Comparison of ENCODE assay signal across 23 mouse cellular contexts in genomic region chr1:185644026-185644425, GRCm38 (mm10).
DNase-seq lines count a peak whose midpoint lies in the region; ATAC-seq lines count a peak whose summit lies in the region.
"Had no signal": no experiment of that assay in that cellular context is flagged by ENCODE, and none has a peak within 500 bp of the region (broad histone marks: within the 10 kb centered on the region; RNA-seq: fewer than 3 reads in every experiment).

No protein-coding gene starts in this region.

- no peak overlapping the region for H3K9ac ChIP-seq in embryonic facial prominence, embryonic 14.5 days (ENCODE audit: low read depth, low read length)
- H3K9ac ChIP-seq in forebrain, embryonic 12.5 days: no peak overlapping the region
- H3K9ac ChIP-seq: embryonic facial prominence, embryonic 15.5 days; forebrain, embryonic 15.5 days; hindbrain, embryonic 12.5 days had no signal

- no peak overlapping the region for H3K4me3 ChIP-seq in embryonic facial prominence, embryonic 14.5 days (ENCODE audit: low read depth, low read length)
- H3K4me3 ChIP-seq in embryonic facial prominence, embryonic 10.5 days: no peak overlapping the region
- H3K4me3 ChIP-seq in forebrain, embryonic 12.5 days (replicated peaks): no peak overlapping the region
- H3K4me3 ChIP-seq: embryonic facial prominence, embryonic 15.5 days; erythroblast, embryonic 14.5 days; forebrain, embryonic 10.5 days; forebrain, embryonic 15.5 days; hindbrain, embryonic 12.5 days had no signal

- WGBS in embryonic facial prominence, embryonic 14.5 days: 54% methylated on average over 7 of the region's 7 CpGs
- 79% methylated on average over 7 of the region's 7 CpGs for WGBS in embryonic facial prominence, embryonic 10.5 days
- WGBS in forebrain, embryonic 12.5 days: 72% methylated on average over 7 of the region's 7 CpGs

- no peaks in the 10 kb centered on the region for H3K4me1 ChIP-seq in embryonic facial prominence, embryonic 14.5 days (ENCODE audit: control insufficient read depth, insufficient read depth, low read length)
- no peaks in the 10 kb centered on the region for H3K4me1 ChIP-seq in embryonic facial prominence, embryonic 10.5 days
- no peaks in the 10 kb centered on the region for H3K4me1 ChIP-seq in forebrain, embryonic 12.5 days
- H3K4me1 ChIP-seq: embryonic facial prominence, embryonic 15.5 days; forebrain, embryonic 15.5 days had no signal

- H3K36me3 ChIP-seq in embryonic facial prominence, embryonic 14.5 days (ENCODE audit: control insufficient read depth, insufficient read depth, low read length): no peaks in the 10 kb centered on the region
- no peaks in the 10 kb centered on the region for H3K36me3 ChIP-seq in embryonic facial prominence, embryonic 10.5 days (replicated peaks)
- no peaks in the 10 kb centered on the region for H3K36me3 ChIP-seq in forebrain, embryonic 12.5 days (replicated peaks)
- H3K36me3 ChIP-seq: embryonic facial prominence, embryonic 15.5 days; forebrain, embryonic 10.5 days; forebrain, embryonic 15.5 days; hindbrain, embryonic 12.5 days had no signal

- DNase-seq in embryonic facial prominence, embryonic 14.5 days (ENCODE audit: low spot score): peak; percentile 48
- DNase-seq in embryonic facial prominence, embryonic 10.5 days (ENCODE audit: low spot score): no peak
- peak; percentile 16 for DNase-seq in urinary bladder, postnatal 14 days (ENCODE audit: low spot score)
- no peak for DNase-seq in urinary bladder, adult 18-20 months (ENCODE audit: low spot score in 2 of 2)
- DNase-seq in gastrocnemius, adult 8-10 months (ENCODE audit: low spot score in 2 of 2): peak; percentile 15 to 23
- peak; percentile 63 for DNase-seq in skeletal muscle tissue, adult 2 months (ENCODE audit: low read depth, low spot score)
- no peak for DNase-seq in natural killer cell, adult 2 months (ENCODE audit: low spot score in 2 of 2)
- DNase-seq: adrenal gland, adult 8-10 months; adrenal gland, postnatal 36 days; cerebellum, adult 2 months; cerebellum, postnatal 10 days; heart, postnatal 10 days; heart, postnatal 4 days had no signal

- H3K9me3 ChIP-seq in embryonic facial prominence, embryonic 14.5 days (ENCODE audit: control insufficient read depth, low read length): no peaks in the 10 kb centered on the region
- no peaks in the 10 kb centered on the region for H3K9me3 ChIP-seq in embryonic facial prominence, embryonic 10.5 days
- no peaks in the 10 kb centered on the region for H3K9me3 ChIP-seq in forebrain, embryonic 12.5 days
- H3K9me3 ChIP-seq: embryonic facial prominence, embryonic 15.5 days; forebrain, embryonic 10.5 days; forebrain, embryonic 15.5 days; hindbrain, embryonic 12.5 days had no signal

- no peak overlapping the region for H3K4me2 ChIP-seq in embryonic facial prominence, embryonic 14.5 days (ENCODE audit: low read depth, low read length)
- no peak overlapping the region for H3K4me2 ChIP-seq in forebrain, embryonic 12.5 days
- H3K4me2 ChIP-seq: embryonic facial prominence, embryonic 15.5 days; forebrain, embryonic 15.5 days; hindbrain, embryonic 12.5 days had no signal

- ATAC-seq in embryonic facial prominence, embryonic 14.5 days (ENCODE audit: low read depth): no peak
- ATAC-seq in forebrain, embryonic 12.5 days (ENCODE audit: low FRiP score): no peak
- ATAC-seq: forebrain, embryonic 15.5 days; hindbrain, embryonic 16.5 days; inflammation-experienced regulatory T-cells, adult 6 months; intestine, postnatal 0 days had no signal

- H3K27ac ChIP-seq in embryonic facial prominence, embryonic 14.5 days (replicated peaks; ENCODE audit: low read depth, low read length): no peak overlapping the region
- H3K27ac ChIP-seq in embryonic facial prominence, embryonic 10.5 days (replicated peaks): no peak overlapping the region
- H3K27ac ChIP-seq in forebrain, embryonic 12.5 days: no peak overlapping the region
- H3K27ac ChIP-seq: embryonic facial prominence, embryonic 15.5 days; forebrain, embryonic 10.5 days; forebrain, embryonic 15.5 days; hindbrain, embryonic 12.5 days had no signal

- H3K27me3 ChIP-seq in embryonic facial prominence, embryonic 14.5 days (replicated peaks; ENCODE audit: control insufficient read depth, insufficient read depth, low read length): no peaks in the 10 kb centered on the region
- H3K27me3 ChIP-seq in embryonic facial prominence, embryonic 10.5 days (replicated peaks; ENCODE audit: low read depth, poor library complexity, severe bottlenecking): no peaks in the 10 kb centered on the region
- H3K27me3 ChIP-seq in forebrain, embryonic 12.5 days: no peaks in the 10 kb centered on the region
- H3K27me3 ChIP-seq: CH12.LX; embryonic facial prominence, embryonic 15.5 days; forebrain, embryonic 15.5 days; hindbrain, embryonic 12.5 days had no signal

Comparison
In these comparisons a context has a peak if more than half of its experiments do, and no peak if none do; other contexts are left out.
1. DNase-seq: peak in embryonic facial prominence, embryonic 14.5 days (single experiment), urinary bladder, postnatal 14 days (single experiment), gastrocnemius, adult 8-10 months (2 of 2) and skeletal muscle tissue, adult 2 months (single experiment); none in embryonic facial prominence, embryonic 10.5 days (single experiment), urinary bladder, adult 18-20 months (0 of 2) and natural killer cell, adult 2 months (0 of 2).